Mouse (Mus musculus): ENCODE measurements around the gene Tmem144. TPM values are rescaled to one million over a fixed set of nuclear protein-coding genes. Genes with fewer than 3 reads are reported as not detected.

The Tmem144 gene
- polyA plus RNA-seq, 1 experiment from 2014 or later: 4.0 TPM

DNA sequence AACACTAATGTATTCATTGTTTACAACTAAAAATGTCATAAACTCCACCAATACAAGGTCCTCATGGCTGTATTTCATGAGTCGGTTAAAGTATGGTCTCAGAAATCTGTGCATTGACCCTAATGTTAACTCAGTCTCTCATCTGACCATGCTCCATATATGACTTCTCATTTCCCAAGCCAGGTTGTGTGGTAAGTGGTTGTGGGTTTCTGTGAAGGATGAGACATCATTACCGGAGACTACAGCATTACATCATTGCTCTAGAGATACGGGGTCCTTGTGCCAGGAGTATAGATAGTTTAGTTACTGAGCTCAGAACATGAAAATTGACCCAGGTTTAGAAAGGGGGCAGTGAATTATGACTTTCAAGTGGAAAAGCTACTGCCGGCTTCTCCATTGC is 63.0 kb downstream of the Tmem144 start:
- Histone ChIP-seq H3K27me3 (no peaks in the 10 kb centered on the region), H3K9me3 (replicated peaks) (no peaks in the 10 kb centered on the region), H3K9ac (no peak overlapping the region), H3K27ac (no peak overlapping the region), H3K36me3 (ENCODE audit: poor library complexity, severe bottlenecking) (no peaks in the 10 kb centered on the region), H3K4me2 (no peak overlapping the region), H3K4me3 (no peak overlapping the region), H3K4me1 (no peaks in the 10 kb centered on the region)
- no peak for ATAC-seq
- WGBS: 67% methylated on average over 4 of the region's 4 CpGs

- Histone ChIP-seq H3K4me1 (no peaks in the 10 kb centered on the region), H3K36me3 (ENCODE audit: poor library complexity, severe bottlenecking) (no peaks in the 10 kb centered on the region), H3K9me3 (replicated peaks) (no peaks in the 10 kb centered on the region), H3K4me2 (no peak overlapping the region), H3K27ac (no peak overlapping the region), H3K9ac (no peak overlapping the region), H3K27me3 (no peaks in the 10 kb centered on the region), H3K4me3 (no peak overlapping the region)
- 77% methylated on average over 6 of the region's 6 CpGs for WGBS
- ATAC-seq: no peak
These were observed 63.6 kb downstream of the Tmem144 start for GRCm38 (mm10) chr3:79788959-79789358.

DNA sequence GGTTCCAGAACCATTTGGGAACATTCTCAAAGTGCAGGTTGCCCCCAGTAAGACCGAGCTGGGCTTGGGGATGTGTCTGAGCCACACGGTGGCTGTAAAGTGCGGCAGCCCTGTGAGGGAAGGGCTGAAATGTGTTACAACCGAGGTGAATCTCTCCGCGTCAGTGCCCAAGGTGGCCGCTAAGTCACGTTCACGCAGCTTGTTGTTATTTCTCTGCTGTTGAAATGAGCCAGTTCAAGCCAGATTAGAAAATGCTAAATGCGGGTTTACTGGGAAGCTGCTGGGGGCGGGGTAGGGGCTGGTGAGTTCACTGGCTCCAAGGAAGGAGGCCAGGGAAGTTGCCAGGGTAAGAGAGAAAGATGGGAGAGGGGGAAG is 68.2 kb downstream of the Tmem144 start:
- Histone ChIP-seq H3K36me3 (ENCODE audit: poor library complexity, severe bottlenecking) (no peaks in the 10 kb centered on the region), H3K4me2 (no peak overlapping the region; the same call in 1 of the 2 replicates), H3K27ac (no peak overlapping the region), H3K9ac (no peak overlapping the region), H3K9me3 (replicated peaks) (no peaks in the 10 kb centered on the region), H3K4me3 (no peak overlapping the region), H3K4me1 (no peaks in the 10 kb centered on the region), H3K27me3 (no peaks in the 10 kb centered on the region)
- WGBS: 18% methylated on average over 11 of the region's 11 CpGs
- no peak for ATAC-seq

- WGBS: 62% methylated on average over 10 of the region's 10 CpGs
These were observed 68.8 kb downstream of the Tmem144 start for GRCm38 (mm10) chr3:79783630-79784361.

DNA sequence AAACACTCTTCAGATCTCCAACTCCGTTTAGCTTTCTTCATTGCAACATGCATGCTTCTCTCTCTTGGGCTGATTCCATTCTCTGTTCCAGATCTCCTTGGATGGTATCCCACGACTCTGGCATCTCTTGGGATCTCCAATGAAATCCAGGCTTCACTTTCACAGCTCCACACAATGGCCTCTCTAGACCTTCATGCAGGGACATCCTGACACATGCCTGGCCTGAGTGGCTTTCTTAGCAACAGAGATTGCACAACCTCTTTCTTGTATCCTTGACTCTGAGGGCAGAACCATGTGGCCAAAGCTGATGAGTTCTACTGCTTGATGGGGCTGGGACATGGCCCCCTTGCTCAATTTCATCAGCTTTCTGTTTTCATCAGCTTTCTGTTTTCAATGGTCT is 79.9 kb downstream of the Tmem144 start:
- Histone ChIP-seq H3K4me3 (no peak overlapping the region), H3K27ac (no peak overlapping the region), H3K4me1 (no peaks in the 10 kb centered on the region), H3K36me3 (ENCODE audit: poor library complexity, severe bottlenecking) (no peaks in the 10 kb centered on the region), H3K27me3 (no peaks in the 10 kb centered on the region), H3K4me2 (no peak overlapping the region), H3K9me3 (replicated peaks) (no peaks in the 10 kb centered on the region), H3K9ac (no peak overlapping the region)
- ATAC-seq: no peak
- 81% methylated on average over 2 of the region's 2 CpGs for WGBS

More at GRCm38 (mm10) chr3:79783630-79784361, 68.8 kb downstream of the Tmem144 start:
- no peaks in the 10 kb centered on the region for H3K36me3 ChIP-seq (ENCODE audit: poor library complexity, severe bottlenecking)
- H3K9me3 ChIP-seq (replicated peaks): no peaks in the 10 kb centered on the region
- H3K4me3 ChIP-seq: no peak overlapping the region
- no peaks in the 10 kb centered on the region for H3K4me1 ChIP-seq
- H3K4me2 ChIP-seq: no peak overlapping the region
- ATAC-seq: no peak
- no peak overlapping the region for H3K9ac ChIP-seq
- no peak overlapping the region for H3K27ac ChIP-seq
- no peaks in the 10 kb centered on the region for H3K27me3 ChIP-seq

Other genes with a start within 250 kb of the Tmem144 start
- 15.0 and 15.2 TPM in 2 replicates for gene 4930579G24Rik, start 223.7 kb downstream of the Tmem144 start, polyA plus RNA-seq (2015; fragmentation: Nextera tagmentation; extraction: Ambion mirVana)
- gene Etfdh, start 223.3 kb downstream of the Tmem144 start, polyA plus RNA-seq (2015; fragmentation: Nextera tagmentation; extraction: Ambion mirVana): 38.7 and 40.4 TPM in 2 replicates
- gene Rxfp1, start 114.9 kb downstream of the Tmem144 start, polyA plus RNA-seq (2015; fragmentation: Nextera tagmentation; extraction: Ambion mirVana): 0.11 TPM in 1 of 2 replicates, not detected in the other
- gene Fam198b, start 31.8 kb upstream of the Tmem144 start, polyA plus RNA-seq (2015; fragmentation: Nextera tagmentation; extraction: Ambion mirVana): 0.79 and 2.4 TPM in 2 replicates